Mouse (Mus musculus) bone marrow macrophage, adult 2 months (primary cell): ENCODE data around the gene Ctbp1.

Experiments used
- CTCF ChIP-seq: IDR thresholded peaks from 2 replicates; pipeline ENCODE4 v1.5.1; 2012; ENCODE audit warnings: low read depth, mild to moderate bottlenecking, low read length, moderate library complexity
- POLR2A ChIP-seq: IDR thresholded peaks from 2 replicates; pipeline ENCODE4 v1.6.1; 2012; ENCODE audit warnings: mild to moderate bottlenecking, low read depth, low read length, borderline replicate concordance

GRCm38 (mm10) chr5:33310704-33311462 is 36.1 kb upstream of the Ctbp1 start:
- no peak for TF ChIP-seq CTCF
- TF ChIP-seq POLR2A = no peak
